8 mouse cellular contexts compared by ENCODE assay signal in the genomic region with DNA sequence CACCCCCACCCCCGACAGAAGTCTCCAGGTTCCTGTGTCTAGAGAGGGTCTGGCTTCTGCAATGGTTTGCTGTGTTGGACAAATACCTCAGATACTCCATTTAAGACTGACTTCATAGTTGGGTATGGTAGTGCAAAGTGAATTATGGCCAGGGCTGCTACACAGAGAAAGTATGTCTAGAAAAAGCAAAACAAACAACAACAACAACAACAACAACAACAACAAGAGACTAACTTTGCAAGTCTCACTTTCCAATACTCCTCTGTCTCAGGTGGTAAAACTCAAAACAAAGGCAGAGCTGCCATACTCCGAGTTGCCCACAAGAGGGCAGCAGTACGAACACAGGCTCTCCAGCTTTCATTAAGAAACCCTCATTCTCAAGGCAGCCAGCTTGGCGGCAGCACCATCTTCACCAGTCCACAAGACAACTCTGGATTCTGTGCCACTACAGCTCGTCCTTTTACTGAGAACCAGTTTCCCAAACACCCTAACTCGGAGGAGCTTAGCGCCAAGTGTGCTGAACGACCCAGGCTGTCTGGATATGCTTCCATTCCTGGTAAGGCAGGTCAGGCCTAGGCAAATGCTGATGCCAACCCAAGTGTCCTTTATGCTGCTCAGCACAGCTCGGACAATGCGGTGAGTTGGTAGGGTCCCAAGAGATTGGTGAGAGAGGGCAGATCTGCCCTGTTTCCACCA.
DNase-seq lines count a peak whose midpoint lies in the region; ATAC-seq and TF ChIP-seq lines count a peak whose summit lies in the region.

No protein-coding gene starts in this region.

- H3K4me1 ChIP-seq in forebrain, embryonic 15.5 days, result peaks cover 3% of the 10 kb centered on the region
- no peaks in the 10 kb centered on the region for H3K4me1 ChIP-seq in lung, embryonic 14.5 days (ENCODE audit: insufficient read depth)

- DNase-seq in NIH3T3 (ENCODE audit: low read depth), result peak; percentile 90
- DNase-seq in cerebellum, adult 18-20 months, result peak; percentile 76
- DNase-seq in heart, postnatal 36 days, result peak; percentile 65 to 66
- DNase-seq in layer of hippocampus, adult 11-12 months (ENCODE audit: low spot score), result peak; percentile 86
- DNase-seq in lung, embryonic 14.5 days, result peak; percentile 88
- DNase-seq in retina, embryonic 14.5 days (ENCODE audit: low spot score), result peak; percentile 92

- no peaks in the 10 kb centered on the region for H3K9me3 ChIP-seq in forebrain, embryonic 15.5 days
- no peaks in the 10 kb centered on the region for H3K9me3 ChIP-seq in lung, embryonic 14.5 days (ENCODE audit: low read depth, low read length)

- no peaks in the 10 kb centered on the region for H3K36me3 ChIP-seq in forebrain, embryonic 15.5 days
- H3K36me3 ChIP-seq in lung, embryonic 14.5 days (ENCODE audit: insufficient read depth), result peaks cover 10% of the 10 kb centered on the region; the same call in 1 of the 2 replicates

- WGBS in forebrain, embryonic 15.5 days, result 29% methylated on average over 10 of the region's 10 CpGs
- 24% methylated on average over 10 of the region's 10 CpGs for WGBS in lung, embryonic 14.5 days

- no peak overlapping the region for H3K4me2 ChIP-seq in forebrain, embryonic 15.5 days (replicated peaks)
- H3K4me2 ChIP-seq in lung, embryonic 14.5 days, result no peak overlapping the region

- intact Hi-C loops in heart, postnatal 36 days (cut with DNase I), result loop anchor here (1.0 kb wide), 2 partner anchors 63 to 91 kb away; a partner anchor contains a TSS

- peak overlapping the region; percentile 44; the same call in 1 of the 2 replicates for H3K27ac ChIP-seq in forebrain, embryonic 15.5 days (replicated peaks)
- H3K27ac ChIP-seq in lung, embryonic 14.5 days (ENCODE audit: low read depth), result no peak overlapping the region

- no peak overlapping the region for H3K4me3 ChIP-seq in forebrain, embryonic 15.5 days
- H3K4me3 ChIP-seq in lung, embryonic 14.5 days (ENCODE audit: low read depth, low read length), result no peak overlapping the region

- peak; percentile 97 for TF ChIP-seq CTCF in lung, embryonic 14.5 days (IDR thresholded peaks at IDR 0.05; ENCODE audit: low read depth)

- no peak overlapping the region; the same call in 1 of the 2 replicates for H3K9ac ChIP-seq in forebrain, embryonic 15.5 days (replicated peaks)
- no peak overlapping the region for H3K9ac ChIP-seq in lung, embryonic 14.5 days

- no peaks in the 10 kb centered on the region for H3K27me3 ChIP-seq in forebrain, embryonic 15.5 days
- no peaks in the 10 kb centered on the region for H3K27me3 ChIP-seq in lung, embryonic 14.5 days (ENCODE audit: insufficient read depth, low read length)

- ATAC-seq in forebrain, embryonic 15.5 days (replicated peaks), result peak; percentile 66
- ATAC-seq in lung, embryonic 14.5 days (ENCODE audit: insufficient read depth), result peak; percentile 45
- no peak for ATAC-seq in monocyte, adult 5-6 weeks (replicated peaks; ENCODE audit: insufficient number of reproducible peaks, low FRiP score, low TSS enrichment, poor library complexity, severe bottlenecking)
